Mouse (Mus musculus) erythroblast, embryonic 14.5 days (primary cell): ENCODE measurements around the gene Prdm16. TPM values are rescaled to one million over a fixed set of nuclear protein-coding genes. Genes with fewer than 3 reads are reported as not detected.

Source experiments
- H3K27me3 ChIP-seq: 2 replicates; pipeline ENCODE4 v1.6.1; 2012; ENCODE audit warnings: inconsistent platforms; ENCODE audit not compliant: control insufficient read depth
- H3K36me3 ChIP-seq: 2 replicates; pipeline ENCODE4 v1.6.1; 2012; ENCODE audit warnings: mild to moderate bottlenecking, inconsistent platforms; ENCODE audit not compliant: control insufficient read depth
- H3K4me1 ChIP-seq: 2 replicates; pipeline ENCODE4 v1.6.1; 2012; ENCODE audit warnings: inconsistent platforms; ENCODE audit not compliant: control insufficient read depth
- H3K4me3 ChIP-seq: replicated peaks from 2 replicates; pipeline ENCODE3; 2012; ENCODE audit warnings: moderate library complexity, mild to moderate bottlenecking, inconsistent platforms
- H3K9me3 ChIP-seq: 2 replicates; pipeline ENCODE4 v1.6.1; 2012; ENCODE audit warnings: low read length, inconsistent platforms, mixed read lengths; ENCODE audit not compliant: control insufficient read depth
- GATA1 ChIP-seq: IDR thresholded peaks from 2 replicates; pipeline ENCODE4 v1.6.1; 2012; ENCODE audit warnings: low read length, inconsistent platforms, mixed read lengths
- TAL1 ChIP-seq: IDR thresholded peaks from 3 replicates; pipeline ENCODE4 v1.6.1; 2012; ENCODE audit warnings: low read length, inconsistent platforms, mixed read lengths
- polyA plus RNA-seq: library from polyadenylated mRNA; stranded (reverse); fragments of >175 nt; gene quantifications from 2 replicates; pipeline ENCODE4 v1.2.3, GENCODE M21; 2012

The Prdm16 gene
- polyA plus RNA-seq, 1 experiment, result 0.12 TPM

- no peaks in the 10 kb centered on the region for H3K36me3 ChIP-seq
- H3K9me3 ChIP-seq, result no peaks in the 10 kb centered on the region
- no peaks in the 10 kb centered on the region for H3K4me1 ChIP-seq
- no peak overlapping the region for H3K4me3 ChIP-seq
- TF ChIP-seq GATA1 (no peak), TAL1 (no peak)
- no peaks in the 10 kb centered on the region for H3K27me3 ChIP-seq
These were observed 244.0 kb downstream of the Prdm16 start for GRCm38 (mm10) chr4:154392641-154393040.

GRCm38 (mm10) chr4:154390333-154391080 lies 246.2 kb downstream of the Prdm16 start:
- Histone ChIP-seq H3K9me3 (no peaks in the 10 kb centered on the region), H3K4me1 (no peaks in the 10 kb centered on the region), H3K36me3 (no peaks in the 10 kb centered on the region), H3K27me3 (no peaks in the 10 kb centered on the region), H3K4me3 (no peak overlapping the region)
- TF ChIP-seq TAL1, result no peak
- no peak for TF ChIP-seq GATA1

- H3K4me3 ChIP-seq, result no peak overlapping the region
- no peaks in the 10 kb centered on the region for H3K27me3 ChIP-seq
- no peaks in the 10 kb centered on the region for H3K4me1 ChIP-seq
- H3K36me3 ChIP-seq, result no peaks in the 10 kb centered on the region
- TF ChIP-seq GATA1 (no peak), TAL1 (no peak)
- no peaks in the 10 kb centered on the region for H3K9me3 ChIP-seq
These were observed 247.0 kb downstream of the Prdm16 start for GRCm38 (mm10) chr4:154389641-154390040.

- no peaks in the 10 kb centered on the region for H3K27me3 ChIP-seq
- no peak overlapping the region for H3K4me3 ChIP-seq
- TF ChIP-seq GATA1 (no peak), TAL1 (no peak)
- H3K4me1 ChIP-seq, result no peaks in the 10 kb centered on the region
- no peaks in the 10 kb centered on the region for H3K36me3 ChIP-seq
- no peaks in the 10 kb centered on the region for H3K9me3 ChIP-seq
These were observed 249.9 kb downstream of the Prdm16 start for GRCm38 (mm10) chr4:154386810-154387209.

GRCm38 (mm10) chr4:154385918-154386317 lies 250.8 kb downstream of the Prdm16 start:
- Histone ChIP-seq H3K4me3 (no peak overlapping the region), H3K27me3 (no peaks in the 10 kb centered on the region), H3K4me1 (no peaks in the 10 kb centered on the region), H3K36me3 (no peaks in the 10 kb centered on the region), H3K9me3 (no peaks in the 10 kb centered on the region)
- TF ChIP-seq TAL1 (no peak), GATA1 (no peak)

GRCm38 (mm10) chr4:154385208-154385607 lies 251.5 kb downstream of the Prdm16 start:
- Histone ChIP-seq H3K4me3 (no peak overlapping the region), H3K9me3 (no peaks in the 10 kb centered on the region), H3K27me3 (no peaks in the 10 kb centered on the region), H3K36me3 (no peaks in the 10 kb centered on the region), H3K4me1 (no peaks in the 10 kb centered on the region)
- TF ChIP-seq GATA1, result no peak

GRCm38 (mm10) chr4:154378876-154379275 lies 257.8 kb downstream of the Prdm16 start:
- Histone ChIP-seq H3K9me3 (no peaks in the 10 kb centered on the region), H3K4me1 (no peaks in the 10 kb centered on the region), H3K4me3 (no peak overlapping the region), H3K36me3 (no peaks in the 10 kb centered on the region), H3K27me3 (no peaks in the 10 kb centered on the region)
- TF ChIP-seq GATA1 (no peak), TAL1 (no peak)

GRCm38 (mm10) chr4:154375939-154376625 lies 260.6 kb downstream of the Prdm16 start:
- Histone ChIP-seq H3K4me3 (no peak overlapping the region), H3K36me3 (no peaks in the 10 kb centered on the region), H3K9me3 (no peaks in the 10 kb centered on the region), H3K27me3 (no peaks in the 10 kb centered on the region), H3K4me1 (no peaks in the 10 kb centered on the region)
- TF ChIP-seq TAL1 (no peak), GATA1 (no peak)

- TF ChIP-seq GATA1 (no peak), TAL1 (no peak)
- no peak overlapping the region for H3K4me3 ChIP-seq
- no peaks in the 10 kb centered on the region for H3K9me3 ChIP-seq
- no peaks in the 10 kb centered on the region for H3K36me3 ChIP-seq
- no peaks in the 10 kb centered on the region for H3K27me3 ChIP-seq
- H3K4me1 ChIP-seq, result no peaks in the 10 kb centered on the region
These were observed 265.0 kb downstream of the Prdm16 start for GRCm38 (mm10) chr4:154371542-154372247.
